Mouse (Mus musculus) activated CD4-positive, CD25-positive, alpha-beta regulatory T cell, adult 4 months (primary cell): ENCODE results near the gene Igsf21. TPM values are rescaled to one million over a fixed set of nuclear protein-coding genes. Genes with fewer than 3 reads are reported as not detected.

Experiments
- ATAC-seq: one replicate; pipeline ENCODE4 v1.8.0; 2017
- polyA plus RNA-seq, 2 experiments: library from polyadenylated mRNA; unstranded; fragments of 100-300 nt; shearing (Covaris generic); gene quantifications; one replicate each; pipeline ENCODE4 v1.2.1; 2017

Gene Igsf21
- not detected for polyA plus RNA-seq

DNA sequence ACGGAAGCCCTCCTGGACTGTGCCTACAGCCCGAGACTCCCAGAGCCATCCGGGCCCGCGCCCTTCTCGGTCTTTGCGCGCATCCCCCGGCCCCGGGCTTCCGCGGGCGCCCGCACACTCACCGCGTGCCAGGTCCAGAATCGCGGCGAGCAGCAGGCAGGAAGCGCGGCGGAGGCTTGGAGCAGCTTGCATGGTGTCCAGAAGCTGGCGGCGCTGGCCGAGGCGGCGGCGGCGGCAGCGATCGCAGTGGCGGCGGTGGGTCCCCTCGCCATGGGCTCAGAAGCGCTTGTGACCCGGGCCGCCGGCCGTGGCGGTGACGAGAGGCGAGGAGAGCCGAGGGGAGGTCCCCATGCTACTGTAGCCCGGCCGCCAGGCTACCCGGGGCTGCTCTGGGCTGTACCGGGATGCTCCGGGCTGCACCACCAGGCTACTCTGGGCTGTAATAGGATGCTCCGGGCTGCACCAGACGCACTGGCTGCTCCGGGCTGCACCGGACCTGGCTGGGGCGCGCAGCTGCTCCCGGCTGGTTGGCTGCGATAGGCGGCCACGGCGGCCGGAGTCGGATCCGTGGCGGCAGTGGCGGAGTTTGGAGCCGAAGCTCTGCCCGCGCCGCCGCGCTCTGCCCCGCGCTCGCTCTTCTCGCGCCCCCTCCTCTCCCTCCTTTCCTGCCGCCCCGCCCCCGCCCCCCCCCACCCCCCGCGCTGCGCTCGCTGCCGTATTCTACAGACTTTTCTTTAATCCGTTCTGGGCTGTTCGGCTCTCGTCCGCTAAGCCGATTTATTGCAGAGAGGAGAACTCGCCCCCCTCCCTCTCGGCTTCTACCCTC is at the start of gene Igsf21:
TSS of gene Igsf21 (minus strand) at position 605 of the 826 bp plus-strand sequence.
- no peak for ATAC-seq

DNA sequence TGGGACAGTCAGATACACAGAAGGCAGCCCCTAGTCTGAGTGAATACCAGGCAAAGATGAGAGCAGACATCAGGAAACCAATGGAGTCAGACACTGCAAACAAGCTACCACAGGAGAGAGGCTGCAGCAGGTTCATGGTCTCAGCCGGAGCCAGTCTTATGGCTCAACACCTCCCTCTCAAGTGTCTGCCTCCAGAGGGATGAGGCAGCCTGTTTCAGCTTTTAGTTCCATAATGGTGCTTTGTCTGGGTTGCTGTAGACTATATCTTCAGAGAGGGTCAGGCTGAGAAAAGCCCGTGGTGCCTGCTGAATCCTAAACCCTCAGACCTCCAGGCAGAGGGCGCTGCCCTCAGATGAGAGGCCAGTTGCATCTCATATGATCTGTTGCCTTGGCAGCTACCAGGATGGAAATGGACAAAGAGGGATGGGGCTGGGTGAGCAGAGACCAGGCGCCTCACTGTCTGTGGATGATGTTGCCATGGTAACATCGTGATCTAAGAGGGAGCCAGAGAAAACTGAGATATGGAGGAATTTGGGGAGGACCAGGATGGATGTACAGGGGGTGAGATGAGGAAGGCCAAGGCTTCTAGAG is 39.2 kb upstream of the Igsf21 start:
- no peak for ATAC-seq

DNA sequence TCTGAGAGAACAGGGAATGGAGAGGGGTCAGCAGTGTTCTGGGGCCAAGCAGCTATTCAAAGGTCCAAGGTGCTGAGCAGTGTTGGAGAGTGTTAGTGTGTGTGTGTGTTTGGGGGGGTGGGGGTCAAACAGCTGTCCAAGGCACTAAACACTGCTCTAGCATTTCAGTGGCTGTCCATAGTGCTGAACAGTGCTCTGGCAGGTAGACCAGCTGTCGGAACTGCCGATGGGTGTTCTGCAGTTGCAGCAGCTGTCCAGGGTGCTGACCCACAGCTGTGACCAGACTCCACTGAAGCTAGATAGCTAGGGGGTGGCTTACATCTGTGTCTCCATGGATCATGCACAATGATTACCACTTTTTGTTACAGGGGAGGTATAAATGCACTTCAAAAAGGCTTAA is 36.8 kb upstream of the Igsf21 start:
- no peak for ATAC-seq

DNA sequence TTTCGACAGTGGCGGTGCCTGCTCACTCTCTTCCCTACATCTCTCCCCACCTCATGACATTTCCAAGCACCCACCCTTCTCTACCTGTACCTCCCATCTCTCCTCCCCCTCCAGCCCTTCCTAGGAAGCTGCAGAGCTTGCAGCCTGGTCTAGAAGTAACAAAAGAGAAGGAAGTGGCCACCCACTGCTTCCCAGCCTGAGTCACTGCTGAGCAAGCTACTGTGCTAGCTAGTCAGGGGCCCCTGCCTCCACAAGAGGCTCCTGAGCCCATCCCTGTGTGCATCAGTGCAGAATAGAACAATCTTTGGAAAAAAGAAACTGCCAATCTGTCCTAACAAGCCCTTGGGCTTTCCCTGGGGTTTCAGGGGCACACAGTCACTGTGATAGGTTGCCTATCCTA is 31.7 kb upstream of the Igsf21 start:
- no peak for ATAC-seq

DNA sequence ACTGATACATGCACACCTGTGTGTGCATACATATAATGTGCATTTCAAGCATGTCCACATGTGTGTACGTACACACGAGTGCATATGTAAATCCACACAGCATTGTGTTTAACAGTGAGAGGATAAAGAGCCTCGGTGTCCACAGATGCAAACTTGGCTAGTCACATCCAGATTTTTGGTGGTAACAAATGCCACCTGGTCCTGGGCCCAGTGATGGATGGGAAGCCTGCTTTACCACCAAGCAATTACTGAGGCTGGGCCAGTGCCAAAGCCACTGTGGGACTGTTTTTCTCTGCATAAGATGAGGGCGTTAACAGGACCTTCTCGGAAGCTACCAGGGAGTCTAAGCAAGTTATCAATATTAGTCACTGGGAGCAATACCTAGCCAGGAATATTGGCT is 25.3 kb upstream of the Igsf21 start:
- ATAC-seq = no peak

DNA sequence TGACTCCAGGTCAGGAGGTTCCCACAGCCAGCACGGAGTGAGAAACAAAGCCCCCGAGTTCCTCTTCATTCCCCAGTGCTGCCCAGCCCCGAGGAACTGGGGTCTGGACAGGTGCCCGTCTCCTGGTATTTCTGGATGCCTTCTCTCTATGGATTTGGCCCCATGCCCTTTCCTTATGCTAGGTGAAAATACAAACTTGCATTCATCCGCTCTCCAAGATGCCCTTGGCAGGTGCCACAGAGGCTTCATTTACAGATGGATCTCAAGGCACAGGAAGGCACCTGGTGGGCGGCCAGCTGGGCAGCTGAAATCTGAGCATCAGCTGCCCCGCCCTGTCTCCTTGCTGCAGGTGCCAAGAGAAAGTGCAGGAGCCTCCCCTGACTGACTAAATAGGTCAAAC is 23.9 kb upstream of the Igsf21 start:
- ATAC-seq = no peak

DNA sequence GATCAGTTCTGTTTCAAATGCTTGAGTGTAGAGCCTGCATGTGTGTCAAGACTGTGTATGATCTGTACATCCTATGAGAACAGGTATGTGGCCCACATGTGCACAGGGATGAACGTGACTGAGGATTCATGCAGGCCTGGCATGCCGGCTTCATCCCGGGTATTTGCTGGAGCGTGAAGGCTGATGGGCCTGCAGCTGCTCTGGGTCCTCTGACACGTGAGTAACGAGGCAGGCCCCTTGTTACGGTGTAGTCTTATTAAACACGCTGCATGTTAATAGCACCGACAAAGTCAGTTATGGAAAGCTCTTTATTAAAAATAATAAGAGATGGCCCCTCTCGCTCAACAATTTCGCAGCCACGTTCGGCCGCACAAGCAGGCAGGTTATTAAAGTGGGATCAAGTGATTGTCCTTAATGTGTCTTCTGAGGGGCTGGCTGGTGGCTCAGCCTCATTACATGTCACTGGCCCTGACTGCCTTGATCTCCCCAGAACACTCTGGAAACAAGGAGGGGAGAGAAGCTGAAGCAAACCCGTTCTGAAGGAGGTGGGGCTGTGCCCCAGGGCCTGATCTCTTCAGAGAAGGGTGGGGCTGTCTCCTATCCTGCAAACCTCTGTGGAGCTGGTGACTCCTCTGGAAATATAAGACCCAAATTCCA is 22.7 kb upstream of the Igsf21 start:
- ATAC-seq = no peak

DNA sequence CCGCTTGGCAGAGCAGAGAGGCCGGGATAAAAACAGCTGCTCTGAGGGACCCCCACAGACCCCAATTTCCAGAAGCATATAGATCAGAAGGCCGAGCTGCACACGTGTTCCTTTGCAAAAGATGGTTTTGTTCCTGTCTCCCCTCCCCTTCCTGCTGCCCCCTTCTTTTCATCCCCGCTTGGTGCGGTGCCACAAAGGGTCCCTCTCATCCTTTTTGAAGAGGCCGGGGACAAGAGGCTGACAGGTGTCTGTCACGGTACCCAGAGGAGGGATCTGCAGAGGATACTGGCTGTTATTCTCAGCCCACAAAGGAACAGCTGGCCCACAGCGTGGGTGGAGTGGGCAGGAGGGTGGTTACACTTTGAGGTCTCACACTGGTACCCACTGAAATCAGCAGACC is 21.3 kb upstream of the Igsf21 start:
- no peak for ATAC-seq

DNA sequence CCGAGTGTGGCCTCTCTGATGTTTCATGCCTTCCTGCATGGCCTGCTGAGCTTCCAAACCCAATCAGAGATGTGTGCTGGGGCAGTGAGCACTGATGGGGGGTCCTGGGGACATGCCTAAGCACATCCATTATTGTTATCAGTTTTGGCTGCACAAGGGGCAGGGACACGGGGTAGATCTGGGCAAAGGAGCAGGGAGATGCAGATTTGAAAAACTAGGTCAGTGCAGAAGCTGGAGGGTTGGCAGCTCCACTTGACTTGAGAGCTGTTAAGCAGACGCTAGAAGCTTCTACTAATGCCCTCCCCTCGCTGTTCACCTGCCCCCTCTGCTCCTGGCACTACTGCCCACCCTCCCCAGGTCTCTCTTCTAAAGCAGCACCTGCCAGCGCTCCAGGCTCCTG is 20.5 kb upstream of the Igsf21 start:
- no peak for ATAC-seq

DNA sequence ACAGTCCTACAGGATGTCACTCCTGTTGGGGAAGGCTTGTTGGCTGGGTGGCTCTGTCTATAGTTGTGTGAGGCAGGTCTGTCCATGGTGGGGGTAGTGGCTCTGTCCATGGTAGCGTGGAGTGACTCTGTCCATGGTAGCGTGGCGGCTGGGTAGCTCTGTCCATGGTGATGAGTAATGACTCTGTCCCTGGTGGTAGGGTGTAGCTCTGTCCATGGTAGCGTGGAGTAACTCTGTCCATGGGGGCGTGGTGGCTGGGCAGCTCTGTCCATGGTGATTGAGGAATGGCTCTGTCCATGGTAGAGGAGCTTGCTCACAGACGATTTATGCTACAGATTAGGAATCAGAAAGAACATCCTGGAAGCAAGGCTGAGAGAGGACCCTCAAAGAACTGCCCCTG is 12.4 kb upstream of the Igsf21 start:
- ATAC-seq = no peak

DNA sequence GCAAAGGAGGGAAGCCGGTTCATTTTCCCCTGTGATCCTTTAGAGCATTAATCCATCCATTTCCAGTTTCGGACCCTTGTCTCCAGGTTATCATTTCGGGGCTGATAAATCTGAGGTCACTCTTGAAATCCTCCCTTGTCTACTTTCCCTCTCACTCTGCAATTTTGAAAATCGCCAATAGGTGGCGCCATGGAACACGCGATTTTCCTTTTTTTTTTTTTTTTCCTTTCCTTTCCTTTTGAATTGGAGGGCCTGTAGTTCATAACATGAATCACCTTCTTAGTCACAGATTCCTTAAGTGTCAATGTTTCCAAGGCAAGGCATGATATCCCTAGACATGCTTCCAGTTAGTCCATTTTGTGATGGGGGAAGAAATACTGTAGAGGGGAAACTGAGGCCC is 5.8 kb upstream of the Igsf21 start:
- no peak for ATAC-seq

DNA sequence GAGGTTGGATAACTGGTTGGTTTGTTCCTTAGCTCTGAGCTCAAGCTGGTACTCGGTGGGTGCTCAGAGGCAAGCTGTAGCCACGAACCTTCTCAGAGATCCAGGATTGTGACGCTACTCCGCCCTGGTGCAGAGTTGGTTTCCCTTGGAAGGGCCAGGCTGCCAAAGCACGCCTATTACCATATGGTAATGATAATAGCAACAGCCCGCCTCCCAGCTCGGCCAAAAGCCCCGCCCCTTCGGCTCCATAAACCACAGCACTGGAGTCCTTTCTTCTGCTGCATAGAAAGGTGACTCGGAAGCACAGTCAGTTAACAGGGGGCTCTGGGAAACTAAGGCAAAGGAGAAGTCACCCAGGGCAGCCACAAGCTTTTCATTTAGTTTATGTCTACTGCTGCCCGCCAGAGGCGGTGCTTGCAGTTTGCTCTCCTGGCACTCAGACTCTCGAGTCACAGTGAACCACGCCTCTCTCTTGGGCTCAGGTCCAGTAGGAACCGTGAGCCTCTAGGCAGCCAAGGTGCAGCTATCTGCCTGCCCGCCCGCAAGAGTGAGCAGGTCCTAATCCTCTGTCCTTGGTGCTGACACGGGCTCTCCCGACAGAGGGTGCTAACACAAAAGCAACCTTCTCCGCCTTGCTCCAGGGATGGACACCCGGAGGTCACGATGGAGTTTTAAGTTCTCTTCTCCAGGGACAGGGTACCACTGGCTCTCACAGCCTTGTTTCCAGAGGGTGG is 2.6 kb upstream of the Igsf21 start:
- ATAC-seq = no peak

DNA sequence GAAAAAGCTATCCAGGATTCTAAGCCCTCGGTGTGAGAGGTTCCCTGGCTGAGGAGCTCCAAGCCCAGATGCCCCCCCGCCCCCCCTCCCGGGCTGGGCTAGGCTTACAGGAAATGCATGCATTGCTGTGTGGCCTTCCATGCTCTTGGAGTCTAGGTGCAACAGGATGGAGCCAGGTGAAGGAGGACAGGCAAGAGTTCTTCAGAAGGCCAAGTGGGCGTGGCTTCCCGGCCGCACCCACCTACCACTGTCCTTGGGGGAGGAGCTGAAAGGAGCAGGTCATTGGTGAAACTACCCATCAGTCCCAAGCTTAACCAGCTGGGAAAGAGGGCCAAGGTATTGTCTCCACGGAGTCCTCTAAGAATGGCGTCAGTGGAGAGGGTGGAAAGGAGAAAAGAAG is 1.8 kb upstream of the Igsf21 start:
- no peak for ATAC-seq

DNA sequence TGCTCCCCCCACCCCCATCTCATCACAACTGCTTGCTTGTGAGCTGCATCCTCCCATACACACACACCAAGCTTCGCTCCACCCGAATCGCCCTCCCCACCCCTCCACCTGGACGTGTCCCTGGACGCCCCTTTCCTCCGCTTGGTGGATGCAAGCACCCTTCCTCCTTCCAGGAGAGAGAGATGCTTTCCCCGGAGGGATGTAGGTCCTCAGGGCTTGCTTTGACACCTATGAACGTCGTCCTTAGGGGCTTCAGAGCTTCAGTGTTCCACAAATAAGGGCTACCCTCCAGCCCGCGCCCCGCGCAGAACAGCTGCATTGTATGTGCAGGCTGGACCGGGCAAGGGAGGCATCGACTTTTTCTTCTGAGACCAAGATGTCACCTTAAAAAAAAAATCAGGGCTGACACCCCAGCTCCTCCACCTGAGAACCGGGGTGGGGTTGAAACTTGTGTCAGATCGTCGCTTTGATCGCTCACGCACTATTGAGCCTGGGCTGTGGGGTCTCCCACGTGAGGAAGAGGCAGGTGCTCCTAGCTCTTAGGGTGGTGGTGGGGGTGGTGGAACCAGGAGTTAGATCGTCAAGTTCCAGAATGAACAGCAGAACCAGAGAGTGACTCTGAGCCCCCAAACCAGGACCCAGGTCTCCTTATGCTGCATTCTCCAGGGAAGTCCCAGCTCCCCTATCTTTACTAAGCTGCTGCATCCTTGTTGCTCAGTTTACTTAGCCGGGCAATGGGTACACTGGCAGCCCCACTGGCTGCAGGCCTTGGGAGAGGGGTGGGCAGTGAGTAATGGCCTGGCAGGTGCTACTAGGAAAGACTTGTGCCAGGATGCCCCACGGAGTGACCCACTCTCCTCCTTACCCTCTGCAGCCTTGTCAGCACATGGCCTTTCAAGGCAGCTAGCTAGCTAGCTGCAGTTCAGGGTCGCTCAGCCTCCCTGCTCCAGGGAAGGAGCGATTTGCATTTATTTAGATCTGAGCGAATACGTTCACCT is 721 bp upstream of the Igsf21 start:
- no peak for ATAC-seq

DNA sequence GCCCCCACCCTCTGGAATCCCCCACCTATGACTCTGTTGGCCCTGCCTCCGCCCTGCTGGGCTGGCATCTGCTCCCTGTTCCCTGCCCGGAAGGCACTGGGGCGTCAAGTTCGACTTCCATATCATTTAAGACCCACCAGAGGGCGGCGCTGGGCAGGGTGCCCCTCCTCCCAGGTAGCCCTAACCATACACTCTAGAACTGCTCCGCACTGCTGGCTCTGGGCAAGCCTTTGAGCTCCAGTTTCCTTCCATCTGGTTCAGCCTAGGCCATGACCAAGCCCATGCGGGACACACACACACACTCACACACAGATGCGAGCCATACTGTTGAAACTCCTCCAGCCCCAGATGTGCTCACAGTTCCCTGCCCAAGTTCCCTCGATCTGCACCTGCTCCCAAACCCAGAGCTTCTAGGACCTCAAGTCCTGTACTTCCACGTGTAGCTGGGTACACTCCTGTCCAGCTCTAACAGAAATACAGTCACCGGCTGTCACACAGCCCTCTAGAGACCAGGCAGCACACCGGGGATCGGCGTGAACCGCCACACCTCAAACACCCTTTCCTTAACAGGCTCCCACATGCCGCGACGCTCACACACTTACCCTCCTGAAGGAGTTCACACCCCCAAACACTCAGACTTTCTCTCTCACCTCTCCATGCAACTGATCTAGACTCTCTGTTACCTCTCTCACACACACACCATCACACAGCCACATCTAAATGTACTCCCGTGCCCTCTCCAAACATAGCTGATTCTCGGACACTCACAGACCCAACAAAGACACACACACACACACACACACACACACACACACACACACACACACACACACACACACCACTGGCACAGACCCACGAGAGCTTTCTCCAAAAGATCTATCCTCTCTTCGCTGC is 1.1 kb downstream of the Igsf21 start:
- ATAC-seq = no peak

DNA sequence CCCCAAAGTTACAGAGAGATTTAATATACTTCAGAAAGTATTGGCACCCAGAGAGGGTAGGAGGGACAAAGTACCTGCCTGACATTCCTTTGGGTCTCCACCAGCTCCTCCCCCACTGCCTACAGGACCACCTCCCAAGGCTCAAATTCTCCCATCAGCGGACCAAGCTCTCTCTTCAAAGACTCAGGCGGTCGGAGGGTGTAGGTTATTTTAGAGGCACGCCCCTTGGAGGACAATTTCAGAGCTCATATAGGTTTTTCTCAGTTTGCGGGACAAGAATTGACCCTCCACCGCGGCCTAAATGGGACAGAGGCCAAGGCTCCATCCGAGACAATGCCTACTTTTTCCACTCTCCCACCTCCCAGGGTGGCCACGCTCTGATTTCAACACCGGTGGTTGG is 1.7 kb downstream of the Igsf21 start:
- no peak for ATAC-seq

DNA sequence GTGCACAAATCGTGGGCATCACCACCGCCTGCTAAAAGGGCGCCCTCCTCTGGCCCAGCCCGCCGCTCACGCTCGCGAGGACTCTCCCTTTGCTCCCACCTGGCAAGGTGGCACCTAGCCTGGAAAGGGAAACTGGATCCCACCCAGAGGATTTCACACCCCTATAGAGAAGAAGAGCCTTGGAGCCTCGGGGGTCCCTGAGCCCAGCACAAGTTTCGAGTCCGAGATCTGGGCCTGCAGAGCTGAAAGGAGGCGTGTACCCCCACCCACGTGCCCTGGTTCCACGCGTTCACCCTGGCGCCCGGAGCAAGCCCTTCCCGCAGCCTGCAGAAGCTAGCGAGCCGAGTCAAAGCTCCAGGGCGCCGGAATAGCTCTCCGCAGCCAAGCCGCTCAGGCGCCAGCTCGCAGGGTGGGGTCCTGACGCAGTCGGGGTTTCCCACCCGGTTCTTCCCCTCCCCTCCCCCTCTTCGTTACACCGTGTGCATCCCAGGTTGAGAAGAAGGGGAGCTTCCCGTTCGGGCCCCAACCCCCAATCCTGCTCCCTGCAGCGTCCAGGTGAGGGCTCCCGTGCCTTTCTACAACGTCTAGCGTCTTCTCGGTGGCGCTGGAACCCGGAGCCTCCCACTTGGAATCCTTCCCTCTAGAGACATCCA is 2.3 kb downstream of the Igsf21 start:
- no peak for ATAC-seq

DNA sequence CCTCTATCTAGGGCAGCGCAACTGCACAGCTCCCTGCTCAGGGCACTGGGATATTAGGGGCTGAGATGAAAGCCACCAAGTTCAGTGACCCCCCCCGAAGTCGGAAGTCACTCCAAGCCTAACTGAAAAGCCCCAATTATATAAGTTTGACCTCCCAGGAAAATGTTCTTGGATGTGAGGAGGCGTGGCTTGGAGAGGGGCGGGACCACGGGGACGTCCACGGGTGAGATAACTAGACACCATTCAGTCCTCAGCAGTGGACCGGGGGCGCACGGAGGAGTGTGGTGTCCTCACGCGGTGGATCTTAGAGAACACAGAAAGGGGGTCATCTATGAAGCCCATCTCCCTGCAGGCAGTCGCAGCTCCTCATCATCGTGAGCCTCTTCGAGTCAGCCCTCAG is 3.4 kb downstream of the Igsf21 start:
- no peak for ATAC-seq

DNA sequence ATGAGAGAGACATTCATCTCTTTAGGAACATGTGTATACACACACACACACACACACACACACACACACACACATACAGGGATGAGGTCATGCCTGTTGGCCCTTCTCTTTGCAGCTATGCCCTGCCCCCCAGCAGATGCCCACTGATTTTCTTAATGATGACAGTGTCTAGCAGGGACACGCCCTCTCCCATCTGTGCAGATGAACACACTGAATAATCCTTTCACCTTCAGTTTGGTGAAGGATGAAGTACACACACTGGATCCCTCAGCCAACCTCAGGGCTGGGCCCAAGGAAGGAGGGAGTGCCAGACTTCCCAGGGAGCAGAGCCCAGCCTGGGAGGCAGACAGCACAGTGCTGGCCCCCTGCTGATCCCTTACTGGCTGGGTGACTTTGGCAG is 4.3 kb downstream of the Igsf21 start:
- no peak for ATAC-seq

DNA sequence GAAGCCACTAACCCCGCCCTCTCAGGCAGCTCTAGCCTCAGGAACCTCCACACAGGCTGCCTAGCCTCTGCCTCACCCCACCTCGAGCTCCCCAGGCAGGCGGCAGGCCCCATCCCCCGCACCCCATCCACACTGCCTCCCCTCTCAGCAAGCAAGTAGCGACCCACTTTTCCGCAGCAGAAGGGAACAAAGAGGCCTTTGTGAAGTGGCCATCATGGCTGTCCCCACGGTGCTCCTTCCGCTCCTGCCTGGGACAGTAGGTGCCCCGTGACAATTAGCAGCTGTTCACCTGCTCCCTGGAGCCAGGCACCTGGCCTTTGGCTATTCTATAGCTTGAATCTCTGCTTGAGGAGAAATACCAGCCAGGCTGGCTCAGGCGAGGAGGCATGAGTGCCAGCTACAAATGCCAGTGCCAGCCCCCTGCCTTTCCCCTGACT is 9.3 kb downstream of the Igsf21 start:
- ATAC-seq = no peak
